Mouse (Mus musculus) bone marrow, adult 2 months (tissue): ENCODE data around the gene Tardbp.

Experiments used
- CTCF ChIP-seq: fragments of 200-500 bp; IDR thresholded peaks from 2 replicates; pipeline ENCODE4 v1.5.1; 2011; ENCODE audit warnings: low read length, control low read depth; ENCODE audit not compliant: control insufficient read depth, insufficient read depth
- POLR2A ChIP-seq: fragments of 200-500 bp; IDR thresholded peaks from 2 replicates; pipeline ENCODE4 v1.6.1; 2011; ENCODE audit warnings: low read depth, mild to moderate bottlenecking, control low read depth, low read length, borderline replicate concordance; ENCODE audit not compliant: control insufficient read depth

DNA sequence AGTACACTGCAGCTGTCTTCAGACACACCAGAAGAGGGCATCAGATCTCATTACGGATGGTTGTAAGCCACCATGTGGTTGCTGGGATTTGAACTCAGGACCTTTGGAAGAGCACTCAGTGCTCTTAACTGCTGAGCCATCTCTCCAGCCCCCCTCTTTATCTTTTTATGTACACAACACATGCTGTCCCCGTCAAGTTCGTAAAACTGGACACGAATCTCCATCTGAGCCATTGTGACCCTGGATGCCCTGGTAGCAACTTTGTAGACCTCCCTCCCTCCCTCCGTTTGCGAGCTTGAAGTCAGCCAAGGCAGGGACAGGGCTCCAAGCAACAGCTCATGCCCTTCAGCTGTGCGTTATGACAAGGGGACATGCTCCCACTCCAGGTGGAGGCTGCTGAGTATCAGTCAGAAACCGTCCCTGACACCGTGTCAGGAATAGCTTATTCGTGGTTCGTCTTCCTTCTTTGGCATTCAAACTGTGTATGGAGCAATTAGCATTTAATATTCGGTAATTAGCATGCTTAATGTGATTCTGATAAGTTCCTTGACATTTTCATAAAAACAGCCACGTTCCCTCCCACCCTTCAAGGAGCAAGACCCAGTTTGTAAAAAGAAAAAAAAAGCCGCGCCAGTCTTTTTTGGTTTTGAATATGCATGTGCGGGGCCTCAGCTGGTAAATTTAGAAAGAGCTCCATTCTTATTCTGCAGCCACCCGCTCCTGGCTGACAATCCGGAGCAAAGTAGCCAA, 36.2 kb downstream of the Tardbp start:
- TF ChIP-seq CTCF (no peak), POLR2A (no peak)
